Mouse (Mus musculus) embryo, embryonic 10 days (tissue): ENCODE results near the gene Egfl8.
A peak's percentile ranks its signal among the peaks of the same experiment; 100 is the strongest.

Experiments used
- DNase-seq: peaks from one replicate; pipeline ENCODE4 v3.0.0-alpha.2; 2015; ENCODE audit warnings: low spot score

The Egfl8 gene

GRCm38 (mm10) chr17:34596098-34596497, 19.7 kb downstream of the Egfl8 start:
- DNase-seq: no peak

GRCm38 (mm10) chr17:34593752-34594525, 21.8 kb downstream of the Egfl8 start:
- peak; percentile 53 for DNase-seq

- DNase-seq: peak; percentile 75
Observed at GRCm38 (mm10) chr17:34592581-34593549, 22.9 kb downstream of the Egfl8 start.

GRCm38 (mm10) chr17:34591994-34592375, 23.8 kb downstream of the Egfl8 start:
- peak; percentile 88 for DNase-seq

GRCm38 (mm10) chr17:34591029-34591993, 24.5 kb downstream of the Egfl8 start, which contains the start of gene Pbx2:
TSS of gene Pbx2 (plus strand) at chr17:34591266.
- peak; percentile 65 for DNase-seq

GRCm38 (mm10) chr17:34590154-34590987, 25.4 kb downstream of the Egfl8 start:
- no peak for DNase-seq

- peak; percentile 33 for DNase-seq
Observed at GRCm38 (mm10) chr17:34589681-34590101, 26.1 kb downstream of the Egfl8 start, which contains the start of gene Gpsm3. TSS of gene Gpsm3 (plus strand) at chr17:34589806.

GRCm38 (mm10) chr17:34589206-34589605, 26.6 kb downstream of the Egfl8 start:
- no peak for DNase-seq

- no peak for DNase-seq
Observed at GRCm38 (mm10) chr17:34588767-34589166, 27.0 kb downstream of the Egfl8 start.

- DNase-seq: no peak
Observed at GRCm38 (mm10) chr17:34587814-34588213, 28.0 kb downstream of the Egfl8 start.

GRCm38 (mm10) chr17:34587423-34587811, 28.4 kb downstream of the Egfl8 start:
- DNase-seq: peak; percentile 95

- DNase-seq: peak; percentile 96
Observed at GRCm38 (mm10) chr17:34586796-34587422, 28.9 kb downstream of the Egfl8 start.

- peak; percentile 72 for DNase-seq
Observed at GRCm38 (mm10) chr17:34585877-34586771, 29.6 kb downstream of the Egfl8 start.

GRCm38 (mm10) chr17:34585121-34585520, 30.6 kb downstream of the Egfl8 start:
- no peak for DNase-seq

GRCm38 (mm10) chr17:34583819-34584218, 32.0 kb downstream of the Egfl8 start:
- DNase-seq: no peak

GRCm38 (mm10) chr17:34583397-34583796, 32.4 kb downstream of the Egfl8 start:
- DNase-seq: no peak

- no peak for DNase-seq
Observed at GRCm38 (mm10) chr17:34582528-34582927, 33.2 kb downstream of the Egfl8 start.

GRCm38 (mm10) chr17:34578070-34578469, 37.7 kb downstream of the Egfl8 start:
- DNase-seq: no peak

- DNase-seq: no peak
Observed at GRCm38 (mm10) chr17:34576577-34576976, 39.2 kb downstream of the Egfl8 start.
